Mouse (Mus musculus): Measurements from ENCODE around the gene Lpcat3.

Gene Lpcat3

GRCm38 (mm10) chr6:124699366-124699765 is 36.5 kb downstream of the Lpcat3 start:
- in situ Hi-C loops (cut with MboI; ENCODE audit: low pct_unique_long_range_greater_than_20kb in 1 of 2, low sequenced_read_pairs in 2 of 2, unreplicated experiment in 1 of 2) = no loop called here

DNA sequence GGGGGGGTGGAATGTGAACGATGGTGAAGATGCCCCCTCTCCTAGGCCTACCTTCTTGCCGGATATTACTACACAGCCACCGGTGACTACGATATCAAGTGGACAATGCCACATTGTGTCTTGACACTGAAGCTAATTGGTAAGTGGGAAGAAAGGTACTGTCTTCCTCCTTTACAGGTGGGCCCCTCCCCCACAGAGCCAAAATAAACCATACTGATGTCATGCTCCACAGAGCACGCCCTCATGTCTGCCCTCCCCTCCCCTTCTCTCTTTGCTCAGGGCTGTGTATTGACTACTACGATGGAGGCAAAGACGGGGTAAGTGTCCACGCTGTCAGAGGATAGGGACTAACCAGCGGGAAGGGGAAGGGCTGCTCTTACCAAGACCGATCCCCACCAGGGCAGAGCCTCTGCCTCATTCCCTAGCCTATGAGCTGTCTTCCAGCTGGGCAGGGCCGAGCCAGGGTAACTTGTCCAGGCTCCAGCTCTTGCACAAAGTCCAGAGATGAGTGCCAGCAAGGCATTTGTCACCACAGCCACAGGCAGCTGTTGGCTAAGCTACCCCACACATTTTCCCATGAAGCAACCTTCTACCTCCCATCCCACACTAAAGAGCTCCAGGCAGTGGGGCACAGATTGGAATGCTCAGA is 37.3 kb downstream of the Lpcat3 start:
- in situ Hi-C loops (cut with MboI; ENCODE audit: low pct_unique_long_range_greater_than_20kb in 1 of 2, low sequenced_read_pairs in 2 of 2, unreplicated experiment in 1 of 2) = no loop called here

- in situ Hi-C loops (cut with MboI; ENCODE audit: low pct_unique_long_range_greater_than_20kb in 1 of 2, low sequenced_read_pairs in 2 of 2, unreplicated experiment in 1 of 2) = no loop called here
Observed at GRCm38 (mm10) chr6:124701338-124701737, 38.5 kb downstream of the Lpcat3 start.

DNA sequence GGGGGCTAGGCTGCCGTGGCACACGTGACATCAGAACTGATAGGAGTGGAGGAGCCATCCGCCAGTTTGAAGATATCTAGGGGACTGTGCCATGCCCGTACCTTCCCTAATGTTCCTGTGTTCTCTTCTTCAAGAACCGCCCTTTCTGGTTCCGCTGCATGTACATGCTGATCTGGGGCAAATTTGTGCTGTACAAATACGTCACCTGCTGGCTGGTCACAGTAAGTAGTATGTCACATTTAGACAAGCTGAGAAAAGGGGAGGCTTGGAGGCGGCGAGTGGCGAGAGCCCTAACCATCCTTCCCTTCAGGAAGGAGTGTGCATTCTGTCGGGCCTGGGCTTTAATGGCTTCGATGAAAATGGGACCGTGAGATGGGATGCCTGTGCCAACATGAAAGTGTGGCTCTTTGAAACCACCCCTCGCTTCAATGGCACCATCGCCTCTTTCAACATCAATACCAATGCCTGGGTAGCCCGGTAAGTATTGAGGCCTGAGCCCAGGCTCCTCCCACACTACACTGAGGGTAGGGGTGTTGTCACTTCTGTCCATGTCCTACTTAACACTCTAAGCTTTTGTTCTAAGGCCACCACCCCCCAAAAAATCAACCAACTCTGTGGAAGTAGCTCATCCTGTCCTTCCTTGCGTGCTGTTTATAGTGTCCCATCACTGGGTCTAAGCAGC is 39.4 kb downstream of the Lpcat3 start:
- in situ Hi-C loops (cut with MboI; ENCODE audit: low pct_unique_long_range_greater_than_20kb in 1 of 2, low sequenced_read_pairs in 2 of 2, unreplicated experiment in 1 of 2) = no loop called here

GRCm38 (mm10) chr6:124702784-124703103 is 39.9 kb downstream of the Lpcat3 start:
- in situ Hi-C loops (cut with MboI; ENCODE audit: low pct_unique_long_range_greater_than_20kb in 1 of 2, low sequenced_read_pairs in 2 of 2, unreplicated experiment in 1 of 2) = no loop called here

DNA sequence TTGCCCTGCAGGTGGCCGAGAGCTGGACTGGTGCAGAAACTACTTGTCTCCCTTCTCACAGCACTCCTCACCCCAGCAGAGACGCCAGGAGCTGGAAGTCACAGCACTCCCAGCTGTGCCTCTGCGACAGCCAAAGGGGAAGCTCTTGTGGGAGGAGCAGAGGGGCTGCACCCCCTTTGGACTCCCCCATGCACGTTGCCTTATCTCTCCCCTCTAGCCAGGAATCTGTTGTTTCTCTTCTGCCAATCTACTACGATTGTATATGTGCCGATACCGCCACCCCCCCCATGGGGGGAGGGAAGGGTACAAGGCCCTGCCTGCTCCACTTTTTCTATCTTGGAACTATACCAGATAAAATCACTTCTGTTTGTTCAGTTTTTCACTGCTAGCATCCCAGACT is 41.0 kb downstream of the Lpcat3 start:
- in situ Hi-C loops (cut with MboI; ENCODE audit: low pct_unique_long_range_greater_than_20kb in 1 of 2, low sequenced_read_pairs in 2 of 2, unreplicated experiment in 1 of 2) = no loop called here

GRCm38 (mm10) chr6:124704417-124704816 is 41.6 kb downstream of the Lpcat3 start:
- in situ Hi-C loops (cut with MboI; ENCODE audit: low pct_unique_long_range_greater_than_20kb in 1 of 2, low sequenced_read_pairs in 2 of 2, unreplicated experiment in 1 of 2) = no loop called here

- in situ Hi-C loops (cut with MboI; ENCODE audit: low pct_unique_long_range_greater_than_20kb in 1 of 2, low sequenced_read_pairs in 2 of 2, unreplicated experiment in 1 of 2) = no loop called here
Observed at GRCm38 (mm10) chr6:124706061-124706627, 43.3 kb downstream of the Lpcat3 start.

DNA sequence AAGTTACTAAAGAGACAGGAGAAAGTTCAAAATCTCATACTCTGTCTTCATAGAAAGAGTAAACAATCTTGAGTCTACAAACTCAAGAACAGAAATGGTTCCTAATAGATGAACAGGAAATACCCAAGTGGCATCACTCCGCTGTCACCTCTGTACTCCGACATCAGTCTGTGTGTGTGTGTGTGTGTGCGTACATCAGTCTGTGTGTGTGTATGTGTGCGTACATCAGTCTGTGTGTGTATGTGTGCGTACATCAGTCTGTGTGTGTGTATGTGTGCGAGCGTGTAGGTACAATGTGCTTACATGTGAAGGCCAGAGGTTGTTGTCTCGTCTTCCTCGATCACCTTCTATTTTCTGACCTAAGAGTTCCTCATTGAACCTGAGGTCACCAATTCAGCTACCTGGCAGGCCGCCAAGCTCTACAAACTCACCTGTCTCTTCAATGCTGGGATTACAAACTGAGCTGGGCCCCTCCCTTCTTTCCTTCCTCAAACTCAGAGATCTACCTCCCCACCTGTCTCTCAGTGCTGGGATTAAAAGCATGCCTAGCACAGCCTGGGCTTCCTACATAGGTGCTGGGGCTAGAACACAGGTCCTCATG is 45.6 kb downstream of the Lpcat3 start:
- in situ Hi-C loops (cut with MboI; ENCODE audit: low pct_unique_long_range_greater_than_20kb in 1 of 2, low sequenced_read_pairs in 2 of 2, unreplicated experiment in 1 of 2) = no loop called here

GRCm38 (mm10) chr6:124711824-124712782 is 49.3 kb downstream of the Lpcat3 start, which contains the start of the genes Emg1 and Phb2:
Gene Emg1, minus strand, starts transcription at chr6:124712178.
Gene Phb2, plus strand, starts transcription at chr6:124712336.
- in situ Hi-C loops (cut with MboI; ENCODE audit: low pct_unique_long_range_greater_than_20kb in 1 of 2, low sequenced_read_pairs in 2 of 2, unreplicated experiment in 1 of 2) = no loop called here

DNA sequence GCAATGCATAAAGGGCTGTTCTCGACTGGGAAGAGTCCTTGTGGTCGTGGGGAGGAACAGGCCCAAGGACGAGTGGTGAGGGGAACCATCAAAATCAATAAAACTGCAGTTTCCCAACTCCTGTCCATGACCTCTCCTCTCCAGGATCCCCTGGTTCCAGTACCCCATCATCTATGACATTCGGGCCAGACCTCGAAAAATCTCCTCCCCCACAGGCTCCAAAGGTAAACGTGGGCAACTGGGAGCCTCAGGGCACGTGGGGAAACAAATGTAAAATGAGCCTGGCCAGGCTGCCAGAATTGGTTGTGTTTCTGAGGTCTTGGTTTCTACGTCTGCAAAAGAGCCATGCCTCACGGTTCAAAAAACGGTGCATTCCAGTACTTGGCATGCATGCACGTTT is 50.1 kb downstream of the Lpcat3 start:
- in situ Hi-C loops (cut with MboI; ENCODE audit: low pct_unique_long_range_greater_than_20kb in 1 of 2, low sequenced_read_pairs in 2 of 2, unreplicated experiment in 1 of 2) = no loop called here

DNA sequence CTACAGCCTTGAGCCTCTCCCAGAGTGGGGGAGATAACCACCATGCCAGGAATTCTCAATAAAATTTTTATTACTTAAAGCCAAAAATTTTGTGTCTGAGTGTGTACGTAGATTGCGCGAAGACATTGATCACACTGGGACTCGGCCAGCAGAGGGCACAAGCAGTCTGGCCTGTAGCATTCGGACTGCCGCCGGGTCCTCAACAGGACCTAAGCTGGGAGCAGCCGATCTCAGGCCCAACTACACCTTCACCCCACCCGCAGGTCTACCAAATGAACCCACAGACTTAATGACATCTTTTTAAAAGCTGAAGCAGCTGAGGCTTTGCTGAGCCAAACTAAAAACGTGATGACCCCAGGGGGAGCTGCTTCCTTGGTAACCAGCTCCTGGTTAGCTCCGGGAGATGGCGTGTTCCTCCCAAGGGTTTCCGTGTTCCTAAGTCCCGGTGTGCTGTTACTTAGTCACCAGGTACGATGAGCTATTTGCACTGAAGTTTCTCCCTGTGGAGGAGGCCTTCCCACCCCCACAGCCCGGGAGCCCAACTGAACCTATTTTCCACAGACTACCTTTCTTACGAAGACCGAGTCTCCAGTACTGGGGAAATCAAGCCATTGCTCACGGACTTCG is 54.1 kb downstream of the Lpcat3 start:
- in situ Hi-C loops (cut with MboI; ENCODE audit: low pct_unique_long_range_greater_than_20kb in 1 of 2, low sequenced_read_pairs in 2 of 2, unreplicated experiment in 1 of 2) = no loop called here

- in situ Hi-C loops (cut with MboI; ENCODE audit: low pct_unique_long_range_greater_than_20kb in 1 of 2, low sequenced_read_pairs in 2 of 2, unreplicated experiment in 1 of 2) = no loop called here
Observed at GRCm38 (mm10) chr6:124717968-124718367, 55.1 kb downstream of the Lpcat3 start.

DNA sequence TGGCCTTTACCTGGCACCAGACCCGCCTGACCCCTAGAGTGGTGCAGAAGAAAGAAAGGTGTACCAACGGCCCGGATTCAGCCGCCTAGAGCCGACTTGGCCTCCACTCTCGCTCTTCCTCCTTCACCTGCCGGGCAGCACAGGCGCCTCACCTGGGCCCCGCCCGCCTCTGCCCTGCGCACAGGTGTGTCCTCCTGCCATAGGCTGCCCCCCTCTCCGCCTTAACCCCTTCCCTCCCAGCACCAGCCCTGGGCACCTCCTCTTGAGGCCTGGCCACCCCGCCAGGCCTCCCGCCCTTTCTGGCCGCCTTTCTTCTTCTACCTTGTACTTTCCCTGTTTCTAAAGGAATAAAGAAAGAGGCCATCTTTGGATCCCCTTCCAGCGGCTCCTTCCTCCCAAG is 55.9 kb downstream of the Lpcat3 start:
- in situ Hi-C loops (cut with MboI; ENCODE audit: low pct_unique_long_range_greater_than_20kb in 1 of 2, low sequenced_read_pairs in 2 of 2, unreplicated experiment in 1 of 2) = no loop called here

GRCm38 (mm10) chr6:124719354-124719978 is 56.6 kb downstream of the Lpcat3 start:
- in situ Hi-C loops (cut with MboI; ENCODE audit: low pct_unique_long_range_greater_than_20kb in 1 of 2, low sequenced_read_pairs in 2 of 2, unreplicated experiment in 1 of 2) = no loop called here

- in situ Hi-C loops (cut with MboI; ENCODE audit: low pct_unique_long_range_greater_than_20kb in 1 of 2, low sequenced_read_pairs in 2 of 2, unreplicated experiment in 1 of 2) = no loop called here
Observed at GRCm38 (mm10) chr6:124720904-124721303, 58.1 kb downstream of the Lpcat3 start.

DNA sequence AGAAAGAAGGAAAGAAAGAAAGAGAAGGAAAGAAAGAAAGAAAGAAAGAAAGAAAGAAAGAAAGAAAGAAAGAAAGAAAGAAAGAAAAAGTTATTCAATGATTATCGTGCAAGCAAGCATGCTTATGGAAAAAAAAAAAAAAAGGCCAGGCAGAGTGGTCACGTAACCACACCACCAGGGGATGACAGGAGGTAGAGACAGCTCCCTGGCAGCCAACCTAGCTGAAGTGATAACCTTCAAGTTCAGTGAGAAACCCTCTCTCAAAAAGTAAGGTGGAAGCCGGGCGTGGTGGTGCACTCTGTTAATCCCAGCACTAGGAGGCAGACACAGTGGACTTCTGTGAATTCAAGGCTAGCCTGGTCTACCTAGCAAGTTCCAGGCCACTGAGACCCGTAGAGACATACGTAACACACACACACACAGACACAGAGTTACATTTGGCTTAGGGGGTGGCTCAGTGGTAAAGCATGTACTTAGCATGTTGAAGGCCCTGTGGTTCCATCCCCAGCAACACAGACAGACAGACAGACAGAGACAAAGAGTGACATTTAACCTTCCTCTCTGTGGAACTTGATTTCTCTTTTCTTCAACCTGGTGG is 60.1 kb downstream of the Lpcat3 start:
- in situ Hi-C loops (cut with MboI; ENCODE audit: low pct_unique_long_range_greater_than_20kb in 1 of 2, low sequenced_read_pairs in 2 of 2, unreplicated experiment in 1 of 2) = no loop called here

Data from mouse embryonic stem cell (cell line).